ENCODE assay signal across 16 mouse cellular contexts in the genomic region with DNA sequence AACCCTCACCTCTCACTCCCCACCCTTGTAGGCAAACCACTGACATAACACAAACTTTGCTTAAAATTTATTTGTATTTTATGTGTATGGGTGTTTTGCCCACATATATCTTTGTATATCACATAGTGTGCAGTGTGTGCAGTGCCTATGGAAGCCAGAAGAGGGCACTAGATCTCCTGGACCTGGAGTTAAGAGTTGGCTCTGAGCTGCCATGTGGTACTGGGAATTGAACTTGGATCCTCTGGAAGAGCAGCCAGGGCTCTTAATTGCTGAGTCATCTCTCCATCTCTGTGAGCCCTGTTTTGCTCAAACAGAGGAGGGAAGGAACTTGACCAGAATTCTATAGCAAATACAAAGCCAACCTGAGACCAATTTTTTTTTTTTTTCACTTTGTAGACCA. TPM values are rescaled to one million over a fixed set of nuclear protein-coding genes. Genes with fewer than 3 reads are reported as not detected.
DNase-seq lines count a peak whose midpoint lies in the region; ATAC-seq and TF ChIP-seq lines count a peak whose summit lies in the region.
"Had no signal": no experiment of that assay in that cellular context is flagged by ENCODE, and none has a peak within 500 bp of the region (broad histone marks: within the 10 kb centered on the region; RNA-seq: fewer than 3 reads in every experiment).

No protein-coding gene starts in this region.

- no peak overlapping the region for H3K4me2 ChIP-seq in heart, postnatal 0 days (ENCODE audit: low read depth, low read length)
- H3K4me2 ChIP-seq: embryonic facial prominence, embryonic 13.5 days; neural tube, embryonic 12.5 days had no signal

- H3K4me3 ChIP-seq in heart, postnatal 0 days (ENCODE audit: low read depth, low read length), result no peak overlapping the region
- H3K4me3 ChIP-seq: embryonic facial prominence, embryonic 13.5 days; megakaryocyte, embryonic 14.5 days; neural tube, embryonic 12.5 days had no signal

- DNase-seq in heart, postnatal 0 days (ENCODE audit: low spot score), result no peak
- DNase-seq in heart, adult 18-20 months, result no peak
- peak; percentile 38 for DNase-seq in lung, postnatal 10 days
- no peak for DNase-seq in lung, postnatal 4 days
- DNase-seq in ZHBTc4 (ENCODE audit: low read depth, low spot score), result peak; percentile 78
- peak; percentile 32 for DNase-seq in retina, postnatal 1 day
- DNase-seq in layer of hippocampus, postnatal 36 days, result no peak
- DNase-seq: heart, postnatal 10 days; kidney, adult 8-10 months; thymus, postnatal 14 days had no signal

- no peak overlapping the region for H3K9ac ChIP-seq in heart, postnatal 0 days (replicated peaks; ENCODE audit: low read depth, low read length)
- H3K9ac ChIP-seq: embryonic facial prominence, embryonic 13.5 days; neural tube, embryonic 12.5 days had no signal

- H3K36me3 ChIP-seq in heart, postnatal 0 days (replicated peaks; ENCODE audit: control insufficient read depth, insufficient read depth, low read length), result peaks cover 56% of the 10 kb centered on the region

- no peaks in the 10 kb centered on the region for H3K4me1 ChIP-seq in heart, postnatal 0 days (ENCODE audit: control insufficient read depth, insufficient read depth)

- peak; percentile 47 for TF ChIP-seq CTCF in heart, postnatal 0 days (IDR thresholded peaks at IDR 0.05; ENCODE audit: low read depth)

- no peaks in the 10 kb centered on the region for H3K27me3 ChIP-seq in heart, postnatal 0 days (ENCODE audit: control insufficient read depth, insufficient read depth, low read length)
- H3K27me3 ChIP-seq: embryonic facial prominence, embryonic 13.5 days; neural tube, embryonic 12.5 days; Patski had no signal

- H3K9me3 ChIP-seq in heart, postnatal 0 days (replicated peaks; ENCODE audit: control insufficient read depth, low read length), result no peaks in the 10 kb centered on the region
- H3K9me3 ChIP-seq: embryonic facial prominence, embryonic 13.5 days had no signal

- TF ChIP-seq EP300 in heart, postnatal 0 days (IDR thresholded peaks at IDR 0.05; ENCODE audit: low read depth), result no peak

- no peak overlapping the region for H3K27ac ChIP-seq in heart, postnatal 0 days (ENCODE audit: low read depth)
- H3K27ac ChIP-seq: neural tube, embryonic 12.5 days had no signal

- no peak for ATAC-seq in heart, postnatal 0 days (ENCODE audit: insufficient read depth, low read depth)
- no peak for ATAC-seq in megakaryocyte, adult 5-6 weeks (ENCODE audit: poor library complexity, severe bottlenecking)
- ATAC-seq: Patski had no signal

RNA-seq across cellular contexts. Expression of a gene that starts 35.1 kb away (rescaled TPM):
- total RNA-seq in heart, postnatal 0 days (2014; rRNA removed; ENCODE audit: low replicate concordance), result 21.0 and 48.5 TPM in 2 replicates
- 1.0 and 1.1 TPM in 2 replicates for polyA plus RNA-seq in heart, postnatal 0 days (2015; fragmentation: Nextera tagmentation; extraction: Ambion mirVana)
- total RNA-seq in heart, adult 18-20 months (2021), result 10 to 100 TPM; 10.4 to 11.0 TPM
- 1.1 and 1.3 TPM in 2 replicates for total RNA-seq in megakaryocyte, adult 5-6 weeks (2015)
- total RNA-seq in megakaryocyte, adult 5-6 weeks (2017), result 1.6 and 1.7 TPM in 2 replicates
- total RNA-seq in layer of hippocampus, postnatal 36 days (2021), result 10 to 100 TPM; 37.4 to 37.6 TPM

RNA-seq across cellular contexts. Expression of a gene that starts 37.0 kb away (rescaled TPM):
- total RNA-seq in heart, postnatal 0 days (2014; rRNA removed; ENCODE audit: low replicate concordance), result 28.2 and 47.4 TPM in 2 replicates
- 13.8 TPM in 2 replicates for polyA plus RNA-seq in heart, postnatal 0 days (2015; fragmentation: Nextera tagmentation; extraction: Ambion mirVana)
- 1 to 10 TPM; 1.7 to 2.3 TPM for total RNA-seq in heart, adult 18-20 months (2021)
- 13.3 and 14.6 TPM in 2 replicates for total RNA-seq in megakaryocyte, adult 5-6 weeks (2015)
- 36.4 and 47.0 TPM in 2 replicates for total RNA-seq in megakaryocyte, adult 5-6 weeks (2017)
- 1 to 10 TPM; 3.3 to 5.5 TPM for total RNA-seq in layer of hippocampus, postnatal 36 days (2021)

RNA-seq across cellular contexts. Expression of a gene that starts 42.9 kb away (rescaled TPM):
- not detected in 2 replicates for total RNA-seq in heart, postnatal 0 days (2014; rRNA removed; ENCODE audit: low replicate concordance)
- polyA plus RNA-seq in heart, postnatal 0 days (2015; fragmentation: Nextera tagmentation; extraction: Ambion mirVana), result not detected in 2 replicates
- not detected for total RNA-seq in heart, adult 18-20 months (2021)
- not detected in 2 replicates for total RNA-seq in megakaryocyte, adult 5-6 weeks (2015)
- total RNA-seq in megakaryocyte, adult 5-6 weeks (2017), result not detected in 2 replicates
- not detected for total RNA-seq in layer of hippocampus, postnatal 36 days (2021)
- total RNA-seq: heart, postnatal 10 days; left cerebral cortex, postnatal 10 days had no signal
- polyA plus RNA-seq: embryonic facial prominence, embryonic 13.5 days; neural tube, embryonic 12.5 days had no signal

RNA-seq across cellular contexts. Expression of a gene that starts 52.1 kb away (rescaled TPM):
- 21.9 and 27.2 TPM in 2 replicates for total RNA-seq in heart, postnatal 0 days (2014; rRNA removed; ENCODE audit: low replicate concordance)
- 16.2 and 17.1 TPM in 2 replicates for polyA plus RNA-seq in heart, postnatal 0 days (2015; fragmentation: Nextera tagmentation; extraction: Ambion mirVana)
- 10 to 100 TPM; 17.7 to 23.7 TPM for total RNA-seq in heart, adult 18-20 months (2021)
- total RNA-seq in megakaryocyte, adult 5-6 weeks (2015), result 22.4 and 28.5 TPM in 2 replicates
- total RNA-seq in megakaryocyte, adult 5-6 weeks (2017), result 23.9 and 27.3 TPM in 2 replicates
- 100 to 1,000 TPM; 415 to 419 TPM for total RNA-seq in layer of hippocampus, postnatal 36 days (2021)

Comparison
In these comparisons a context has a peak if more than half of its experiments do, and no peak if none do; other contexts are left out.
1. DNase-seq: peak in lung, postnatal 10 days (single experiment), ZHBTc4 (single experiment) and retina, postnatal 1 day (single experiment); none in heart, postnatal 0 days (single experiment), heart, adult 18-20 months (0 of 2), lung, postnatal 4 days (0 of 2) and layer of hippocampus, postnatal 36 days (0 of 2).